Mouse (Mus musculus): ENCODE results near the gene Ywhae.
A peak's percentile ranks its signal among the peaks of the same experiment; 100 is the strongest.

The Ywhae gene

DNA sequence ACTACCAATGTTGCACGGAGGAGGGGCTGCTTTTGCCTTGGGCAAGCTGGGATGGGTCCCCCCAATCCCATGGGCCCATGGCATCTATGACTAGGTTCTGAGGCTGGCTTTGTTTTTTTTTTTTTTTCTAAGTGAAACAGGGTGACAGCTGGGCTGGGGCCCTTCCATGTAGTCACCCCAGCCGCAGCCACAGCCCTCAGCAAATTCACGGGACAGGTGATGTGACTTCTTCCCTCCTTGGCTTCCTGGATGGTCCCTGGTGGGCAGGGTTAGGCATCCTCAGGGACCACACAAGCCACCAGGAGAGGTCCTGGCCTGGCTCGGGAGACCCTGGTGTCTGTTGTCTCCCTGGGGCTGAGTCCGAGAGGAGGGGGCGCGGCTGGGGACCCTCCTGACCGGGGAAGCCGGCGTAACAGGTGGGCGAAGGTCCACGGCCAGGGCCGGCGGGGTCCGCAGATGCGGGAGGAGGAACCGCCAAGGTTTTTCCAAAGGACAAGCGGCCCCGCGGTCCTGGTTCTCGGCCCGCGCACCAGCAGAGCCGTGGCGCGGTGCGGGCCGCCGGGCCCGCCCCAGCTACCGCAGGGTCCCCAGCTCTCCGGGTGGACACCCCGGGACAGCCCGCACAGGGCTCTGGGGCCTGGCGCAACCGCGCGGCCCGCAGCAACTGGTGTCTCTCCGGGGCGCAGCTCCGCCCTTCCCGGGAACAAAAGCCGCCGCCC is 62.1 kb downstream of the Ywhae start:
- DNase-seq (ENCODE audit: low read depth, low spot score) = peak; percentile 40

GRCm38 (mm10) chr11:75795321-75795636 is 62.6 kb downstream of the Ywhae start:
- no peak for DNase-seq (ENCODE audit: low read depth, low spot score)

GRCm38 (mm10) chr11:75796029-75796445 is 63.4 kb downstream of the Ywhae start, which contains the start of gene Doc2b:
Gene Doc2b (minus strand): TSS chr11:75796049.
- peak; percentile 65 for DNase-seq (ENCODE audit: low read depth, low spot score)

GRCm38 (mm10) chr11:75796536-75797246 is 64.0 kb downstream of the Ywhae start:
- DNase-seq (ENCODE audit: low read depth, low spot score) = no peak

GRCm38 (mm10) chr11:75801369-75801768 is 68.7 kb downstream of the Ywhae start:
- DNase-seq (ENCODE audit: low read depth, low spot score) = no peak

DNA sequence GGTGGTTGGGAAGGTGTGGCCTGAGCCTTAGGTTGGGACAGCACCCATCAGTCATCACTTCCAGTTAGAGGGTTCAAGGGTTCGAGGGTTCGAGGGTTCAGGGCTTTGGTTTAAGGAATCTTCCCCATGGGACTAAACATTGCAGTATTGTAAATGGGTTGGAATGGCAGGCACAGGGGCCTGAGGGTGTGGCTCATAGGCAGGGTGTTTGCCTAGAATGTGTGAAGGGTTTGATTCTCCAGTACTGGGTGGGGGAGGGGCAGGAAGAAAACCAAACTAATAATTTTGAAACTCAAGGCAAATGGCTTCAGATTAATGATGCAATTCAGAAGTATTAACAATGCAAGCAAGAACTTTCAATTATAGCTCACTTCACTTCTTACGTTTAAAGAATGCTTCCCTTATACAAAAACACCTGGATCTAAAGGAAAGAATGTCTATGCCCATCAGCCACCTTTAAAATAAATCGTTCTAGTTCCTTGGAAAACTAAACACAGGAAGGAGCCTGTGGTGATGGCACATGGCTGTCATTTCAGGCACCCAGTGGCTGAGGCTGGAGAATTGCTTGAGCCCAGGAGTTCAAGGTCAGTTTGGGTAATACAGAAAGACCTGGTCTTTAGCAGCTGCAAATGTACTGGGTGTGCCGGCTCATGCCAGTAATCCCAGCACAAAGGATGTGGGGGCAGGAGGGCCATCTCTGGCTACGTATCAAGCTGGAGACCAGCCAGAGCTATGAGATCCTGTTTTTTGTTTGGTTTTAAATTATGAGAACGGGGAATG is 69.3 kb downstream of the Ywhae start:
- DNase-seq (ENCODE audit: low read depth, low spot score) = peak; percentile 65

DNA sequence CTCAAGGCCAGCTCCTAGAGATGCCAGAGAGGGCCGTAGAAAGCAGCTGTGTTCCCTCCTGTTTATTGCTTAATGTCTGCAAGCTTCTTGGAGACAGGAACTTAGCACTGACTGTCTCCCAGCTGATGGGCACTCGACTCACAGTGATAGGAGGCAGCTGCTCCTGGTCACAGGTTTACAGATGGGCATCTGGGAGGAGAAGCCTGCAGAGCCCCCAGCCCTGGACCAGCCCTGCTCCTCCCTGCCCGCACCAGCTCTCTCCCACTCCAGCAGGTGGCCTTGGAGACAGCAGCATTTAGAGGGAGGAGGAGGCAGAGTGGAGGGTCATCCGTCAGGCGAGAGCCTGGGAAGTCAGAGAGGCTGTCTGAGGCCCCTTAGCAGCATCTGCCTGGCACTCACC is 74.8 kb downstream of the Ywhae start:
- no peak for DNase-seq (ENCODE audit: low read depth, low spot score)

DNA sequence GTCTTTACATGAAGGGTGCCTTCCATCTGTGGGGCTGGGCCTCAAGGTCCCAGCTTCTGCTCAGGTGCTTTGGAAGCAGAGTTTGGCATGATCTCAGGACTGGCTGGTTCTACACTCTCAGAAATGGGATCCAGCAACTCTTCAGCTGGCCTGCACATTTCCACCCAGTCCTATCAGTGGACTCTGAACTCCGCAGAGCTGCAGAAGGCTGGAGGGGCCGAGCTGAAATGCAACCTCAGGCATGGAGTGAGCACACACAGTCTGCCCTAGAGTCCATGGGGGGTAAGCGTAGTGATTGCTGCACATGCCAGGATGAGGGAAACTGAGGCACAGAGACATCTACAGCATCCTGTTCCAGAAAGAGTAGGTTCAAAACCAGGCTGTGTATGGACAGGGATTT is 77.9 kb downstream of the Ywhae start:
- no peak for DNase-seq (ENCODE audit: low read depth, low spot score)

- no peak for DNase-seq (ENCODE audit: low read depth, low spot score)
These were observed 79.2 kb downstream of the Ywhae start for GRCm38 (mm10) chr11:75811900-75812299.

DNA sequence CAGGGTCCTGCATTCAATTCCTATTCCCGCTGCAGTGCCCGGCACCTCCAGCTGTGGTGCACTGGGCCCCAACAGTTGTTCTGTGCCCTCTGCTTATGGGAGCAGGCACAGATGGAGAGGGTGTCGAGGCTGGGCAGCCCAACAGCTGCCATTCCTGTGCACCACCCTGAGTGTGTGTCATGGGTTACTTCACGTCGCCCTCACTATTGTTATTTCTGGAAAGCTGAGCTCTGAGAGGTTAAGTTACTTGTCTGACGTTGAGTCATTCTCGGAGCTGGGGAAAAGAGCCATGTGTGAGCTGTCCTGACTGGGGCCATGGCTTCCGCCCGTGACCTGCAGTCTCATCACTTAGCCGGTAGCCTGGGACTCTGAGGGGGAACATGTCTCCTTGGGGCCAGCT is 80.4 kb downstream of the Ywhae start:
- no peak for DNase-seq (ENCODE audit: low read depth, low spot score)

All from ZHBTc4 (cell line).